Mouse (Mus musculus) T-cell, adult 2 months (primary cell): ENCODE measurements around the gene Rnase1.
"Not testable (repeated sequence)": the region's sequence is repeated elsewhere in the genome, so short reads cannot be mapped to it uniquely, and the experiment has no call there.

Experiments
- DNase-seq: peaks from one replicate; pipeline ENCODE4 v3.0.0; 2022; ENCODE audit warnings: low spot score

Rnase1 gene

GRCm38 (mm10) chr14:51146685-51147084 lies at the start of gene Rnase1:
Gene Rnase1, minus strand, starts transcription at chr14:51146785.
- DNase-seq, result no peak

DNA sequence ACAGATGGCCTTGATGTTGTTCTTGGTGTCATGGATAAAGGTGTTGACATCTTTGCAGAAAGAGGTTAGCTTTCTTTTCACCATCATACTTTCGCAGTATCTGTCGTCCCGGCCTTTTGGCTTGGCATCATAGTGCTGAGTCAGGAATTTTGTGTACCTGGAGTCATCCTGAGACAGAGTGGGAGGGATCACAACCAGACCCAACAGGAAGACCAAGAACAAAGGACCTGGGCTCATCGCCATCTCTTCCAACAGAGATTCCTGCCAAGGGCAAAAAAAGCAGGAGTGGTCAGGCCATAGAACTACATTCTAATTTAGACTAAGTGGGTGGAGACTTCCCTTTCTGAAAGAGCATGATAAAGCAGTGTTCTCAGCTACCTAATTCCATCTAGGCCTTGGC lies 49.1 kb upstream of the Rnase1 start:
- DNase-seq, result no peak

GRCm38 (mm10) chr14:51181051-51181450 lies 34.5 kb upstream of the Rnase1 start:
- DNase-seq, result not testable (repeated sequence)

- no peak for DNase-seq
These were observed 27.3 kb upstream of the Rnase1 start for GRCm38 (mm10) chr14:51173843-51174242.

DNA sequence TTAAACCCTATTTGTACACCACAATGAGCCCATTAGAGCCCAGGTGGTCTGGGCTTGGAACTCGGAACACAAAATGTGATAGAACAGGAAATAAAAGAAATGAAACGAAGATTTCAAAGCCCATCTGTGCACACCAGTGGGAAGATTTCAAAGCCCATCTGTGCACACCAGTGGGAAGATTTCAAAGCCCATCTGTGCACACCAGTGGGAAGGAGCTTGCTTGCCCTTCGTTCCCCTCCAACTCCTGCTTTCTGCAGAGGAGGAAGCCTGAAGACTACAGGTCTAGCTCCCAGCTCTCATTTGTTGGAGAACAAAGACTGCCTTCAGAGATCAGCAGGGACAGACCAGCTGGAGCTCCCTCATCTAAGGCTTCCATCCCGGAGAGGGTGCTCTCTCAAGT lies 26.4 kb upstream of the Rnase1 start:
- not testable (repeated sequence) for DNase-seq

GRCm38 (mm10) chr14:51172095-51172865 lies 25.7 kb upstream of the Rnase1 start:
- not testable (repeated sequence) for DNase-seq

GRCm38 (mm10) chr14:51166068-51166467 lies 19.5 kb upstream of the Rnase1 start:
- DNase-seq, result no peak

GRCm38 (mm10) chr14:51165435-51165834 lies 18.9 kb upstream of the Rnase1 start:
- no peak for DNase-seq

DNA sequence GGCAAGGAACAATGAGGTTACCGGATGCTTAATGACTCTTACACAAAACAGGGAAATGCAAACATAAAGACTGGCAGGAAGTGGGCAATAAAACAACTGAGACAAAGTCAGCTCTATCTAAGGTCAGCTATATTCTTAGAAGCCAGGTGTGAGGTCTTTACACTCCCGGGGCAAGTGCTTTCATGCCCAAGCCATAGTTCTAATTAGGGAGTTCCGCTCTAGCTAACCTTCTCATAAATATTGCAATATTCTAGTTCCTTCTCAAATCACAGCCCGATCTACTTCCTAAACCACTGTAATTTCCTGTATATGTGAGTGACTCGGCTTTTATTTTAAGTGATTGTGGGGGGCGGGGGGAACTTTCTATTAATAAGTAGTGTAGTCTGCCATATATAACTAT lies 16.7 kb upstream of the Rnase1 start:
- DNase-seq, result not testable (repeated sequence)

DNA sequence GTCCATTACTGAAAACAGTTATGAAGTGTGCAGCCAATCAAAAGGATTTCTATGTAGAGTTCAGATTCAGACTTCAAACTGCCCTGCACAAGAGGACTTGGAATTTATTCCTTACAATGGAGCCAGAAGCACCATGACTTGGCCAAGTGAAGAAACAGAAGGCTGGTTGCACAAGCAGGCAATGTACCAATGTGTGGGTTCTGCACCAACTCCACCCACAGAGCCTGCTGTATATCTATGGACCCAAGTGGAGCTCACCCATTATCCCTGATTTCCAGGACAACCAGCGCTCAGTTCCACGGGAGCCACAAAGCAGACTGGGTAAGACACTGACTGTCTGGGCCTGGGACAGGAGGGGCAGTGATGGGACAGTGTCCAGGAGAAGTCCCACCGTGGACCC lies 15.4 kb upstream of the Rnase1 start, which contains the start of gene Rnase2b:
Gene Rnase2b, plus strand, starts transcription at position 285 of the 400 bp plus-strand sequence.
- DNase-seq, result not testable (repeated sequence)

DNA sequence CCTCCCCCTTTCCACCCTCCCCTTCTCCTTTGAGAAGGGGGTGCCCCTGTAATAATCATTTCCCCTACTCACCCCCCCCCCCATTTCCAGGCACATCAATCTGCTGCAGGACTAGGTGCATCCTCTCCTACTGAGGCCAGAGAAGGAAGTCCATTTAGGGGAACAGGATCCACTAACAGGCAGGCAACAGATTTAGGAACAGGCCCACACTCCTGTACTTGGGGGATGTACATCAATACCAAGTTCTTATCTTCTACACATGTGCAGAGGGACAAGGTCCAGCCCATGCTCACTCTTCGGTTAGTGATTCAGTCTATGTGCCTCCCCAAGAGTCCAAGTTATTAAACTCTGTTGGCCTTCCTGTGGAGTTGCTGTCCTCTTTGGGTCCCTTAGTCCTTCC lies 10.5 kb upstream of the Rnase1 start:
- DNase-seq, result no peak

DNA sequence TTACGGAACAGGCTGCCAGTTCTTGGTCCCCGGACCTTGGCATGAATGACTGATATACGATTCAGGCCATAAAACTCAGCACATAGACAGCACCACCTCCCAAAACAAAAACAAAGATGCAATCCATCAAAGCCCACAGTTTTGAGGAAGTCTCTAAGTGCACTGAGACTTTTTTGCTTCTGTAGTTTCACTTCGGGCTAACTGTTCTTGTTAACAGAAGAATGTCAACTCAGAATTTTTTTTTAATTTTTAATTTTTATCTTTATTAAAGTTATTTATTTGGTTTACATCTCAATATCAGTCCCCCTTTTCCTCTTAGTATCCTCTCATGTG lies 10.1 kb upstream of the Rnase1 start:
- DNase-seq, result no peak

DNA sequence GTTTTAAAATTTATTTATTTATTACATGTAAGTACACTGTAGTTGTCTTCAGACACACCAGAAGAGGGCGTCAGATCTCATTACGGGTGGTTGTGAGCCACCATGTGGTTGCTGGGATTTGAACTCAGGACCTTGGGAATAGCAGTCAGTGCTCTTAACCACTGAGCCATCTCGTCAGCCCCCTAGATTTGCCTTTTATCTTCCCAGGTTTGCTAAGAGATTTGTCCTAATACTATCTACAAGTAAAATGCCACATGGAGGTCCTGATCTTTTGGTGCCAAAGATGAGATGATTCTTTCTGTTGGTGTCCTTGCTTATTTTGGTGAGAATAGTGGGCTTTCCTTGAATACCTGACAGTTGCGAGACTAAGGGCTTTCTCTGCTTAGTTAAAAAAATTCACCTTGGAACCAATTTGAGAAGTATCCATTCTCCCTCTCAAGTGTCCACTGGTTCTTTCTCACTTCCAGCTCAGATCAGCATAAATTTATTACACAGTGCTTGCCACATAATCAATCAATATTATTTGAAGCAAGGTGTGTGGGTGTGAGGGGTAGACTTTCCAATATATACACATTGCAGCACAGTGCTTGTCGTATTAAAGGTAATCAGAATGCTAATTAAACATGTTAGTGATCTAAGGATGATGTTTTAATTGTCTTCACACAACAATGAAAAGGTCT lies 9.6 kb upstream of the Rnase1 start:
- DNase-seq, result no peak

- no peak for DNase-seq
These were observed 5.8 kb upstream of the Rnase1 start for GRCm38 (mm10) chr14:51152249-51152870.

GRCm38 (mm10) chr14:51150206-51150831 lies 3.7 kb upstream of the Rnase1 start:
- DNase-seq, result no peak

- no peak for DNase-seq
These were observed 2.6 kb upstream of the Rnase1 start for GRCm38 (mm10) chr14:51149164-51149563.

DNA sequence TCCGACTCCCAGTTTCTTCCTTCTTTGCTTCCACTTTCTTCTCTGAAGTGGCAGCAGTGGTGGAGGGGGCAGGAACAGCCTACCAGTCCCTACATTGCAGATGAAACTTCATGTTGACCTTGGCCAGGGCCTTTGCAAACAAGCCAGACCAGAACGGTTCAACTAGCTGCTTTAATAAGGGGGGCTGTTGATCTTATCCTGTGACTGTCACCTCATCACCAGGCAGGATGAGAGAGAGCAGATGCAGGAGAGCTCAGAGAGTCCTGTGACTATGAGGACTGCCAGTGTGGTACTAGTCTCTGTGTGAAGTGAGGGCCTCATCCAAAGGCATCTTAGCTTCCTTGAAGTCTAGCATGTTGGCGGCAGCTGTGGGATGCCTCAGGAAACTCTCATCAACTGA lies 1.4 kb upstream of the Rnase1 start:
- no peak for DNase-seq

DNA sequence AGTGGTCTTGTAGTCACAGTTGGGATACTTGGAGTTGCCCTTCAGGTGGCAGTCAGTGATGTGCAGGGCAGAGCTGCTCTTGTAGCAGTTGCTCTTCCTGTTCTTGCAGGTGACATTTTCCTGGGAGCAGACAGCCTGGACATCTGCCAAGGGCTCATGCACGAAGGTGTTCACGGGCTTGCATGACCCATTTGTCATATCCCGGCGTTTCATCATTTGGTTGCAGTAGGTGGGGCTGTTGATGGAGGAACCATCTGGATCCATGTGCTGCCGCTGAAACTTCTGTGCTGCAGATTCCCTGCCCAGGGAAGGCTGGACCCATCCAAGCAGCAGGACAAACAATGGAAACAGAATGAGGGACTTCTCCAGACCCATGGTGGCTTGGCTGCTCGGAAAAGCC lies 1.1 kb downstream of the Rnase1 start:
- DNase-seq, result no peak

DNA sequence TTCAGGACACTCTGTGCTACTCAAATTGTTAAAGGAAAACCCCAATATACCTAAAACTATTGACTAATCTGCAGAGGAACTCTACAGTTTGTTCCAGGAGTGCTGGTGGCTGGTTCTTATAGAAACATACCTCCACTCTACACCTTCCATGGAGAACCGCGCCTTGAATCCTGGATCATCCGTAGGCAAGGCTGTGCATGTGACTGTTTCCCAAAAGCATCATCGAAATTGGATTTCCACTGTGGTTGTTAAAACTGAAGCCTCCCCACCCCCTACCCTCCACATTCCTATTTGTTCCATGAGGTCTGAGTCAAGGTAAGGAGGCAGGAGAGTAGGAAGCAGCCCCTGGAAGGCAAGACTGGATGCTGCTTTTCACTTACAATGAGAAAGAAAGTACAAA lies 2.1 kb downstream of the Rnase1 start:
- DNase-seq, result no peak

DNA sequence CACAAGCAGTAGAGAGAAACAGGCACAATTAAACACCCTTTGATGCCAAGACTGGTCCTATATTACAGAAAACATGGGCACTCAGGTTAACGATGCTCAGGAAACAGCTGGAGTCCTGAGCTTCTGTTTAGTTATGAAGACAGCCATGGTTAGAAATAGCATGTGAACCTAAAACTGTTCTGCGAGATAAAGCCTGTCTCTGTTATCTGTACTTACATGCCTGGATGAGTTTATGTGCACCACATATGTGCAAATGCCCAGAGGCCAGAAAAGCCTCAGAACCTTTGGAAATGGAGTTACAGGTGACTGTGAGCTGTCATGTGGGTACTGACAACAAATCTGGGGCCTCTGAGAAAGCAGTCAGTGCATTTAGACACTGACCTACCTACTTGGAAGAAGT lies 2.6 kb downstream of the Rnase1 start:
- DNase-seq, result no peak

DNA sequence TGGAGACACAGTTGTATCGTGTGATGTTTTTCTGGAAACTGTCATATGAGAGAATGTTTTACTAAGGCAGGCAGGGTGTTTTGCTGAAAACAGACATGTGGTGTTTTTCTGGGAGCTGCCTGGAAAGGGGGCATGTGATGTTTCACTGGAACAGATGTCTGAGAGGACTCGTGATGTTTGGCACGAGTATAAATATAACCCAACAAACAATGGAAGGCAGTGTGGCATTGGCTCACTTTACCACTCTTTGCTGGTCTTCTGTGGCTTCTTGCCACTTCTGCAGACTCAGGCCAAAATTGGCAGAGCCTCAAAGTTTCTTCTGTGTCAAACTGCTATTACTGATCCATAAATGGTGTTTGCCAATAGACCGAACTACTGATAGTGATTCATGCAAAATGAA lies 3.3 kb downstream of the Rnase1 start:
- no peak for DNase-seq

GRCm38 (mm10) chr14:51142568-51142967 lies 4.0 kb downstream of the Rnase1 start:
- no peak for DNase-seq

DNA sequence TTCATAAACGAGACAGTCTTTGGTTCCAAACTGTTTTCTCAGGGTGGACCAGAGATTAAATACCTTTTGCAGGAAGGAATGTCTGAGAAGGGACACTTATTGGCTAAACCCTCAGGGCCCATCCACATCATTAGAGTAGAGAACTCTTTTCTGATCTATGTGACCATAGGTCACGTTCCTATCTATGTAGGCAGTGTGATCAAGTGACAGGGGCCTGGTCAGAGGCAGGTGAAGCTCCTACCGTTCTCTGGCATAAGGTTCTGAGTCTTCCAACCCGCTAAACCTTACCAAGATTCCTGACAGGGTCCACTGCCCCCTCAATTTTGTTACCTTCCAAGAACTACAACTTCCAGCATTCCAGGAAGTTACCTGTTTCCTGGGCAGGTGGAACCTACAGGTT lies 4.5 kb downstream of the Rnase1 start:
- no peak for DNase-seq
